ENCODE assay signal across 13 mouse cellular contexts in the genomic region with DNA sequence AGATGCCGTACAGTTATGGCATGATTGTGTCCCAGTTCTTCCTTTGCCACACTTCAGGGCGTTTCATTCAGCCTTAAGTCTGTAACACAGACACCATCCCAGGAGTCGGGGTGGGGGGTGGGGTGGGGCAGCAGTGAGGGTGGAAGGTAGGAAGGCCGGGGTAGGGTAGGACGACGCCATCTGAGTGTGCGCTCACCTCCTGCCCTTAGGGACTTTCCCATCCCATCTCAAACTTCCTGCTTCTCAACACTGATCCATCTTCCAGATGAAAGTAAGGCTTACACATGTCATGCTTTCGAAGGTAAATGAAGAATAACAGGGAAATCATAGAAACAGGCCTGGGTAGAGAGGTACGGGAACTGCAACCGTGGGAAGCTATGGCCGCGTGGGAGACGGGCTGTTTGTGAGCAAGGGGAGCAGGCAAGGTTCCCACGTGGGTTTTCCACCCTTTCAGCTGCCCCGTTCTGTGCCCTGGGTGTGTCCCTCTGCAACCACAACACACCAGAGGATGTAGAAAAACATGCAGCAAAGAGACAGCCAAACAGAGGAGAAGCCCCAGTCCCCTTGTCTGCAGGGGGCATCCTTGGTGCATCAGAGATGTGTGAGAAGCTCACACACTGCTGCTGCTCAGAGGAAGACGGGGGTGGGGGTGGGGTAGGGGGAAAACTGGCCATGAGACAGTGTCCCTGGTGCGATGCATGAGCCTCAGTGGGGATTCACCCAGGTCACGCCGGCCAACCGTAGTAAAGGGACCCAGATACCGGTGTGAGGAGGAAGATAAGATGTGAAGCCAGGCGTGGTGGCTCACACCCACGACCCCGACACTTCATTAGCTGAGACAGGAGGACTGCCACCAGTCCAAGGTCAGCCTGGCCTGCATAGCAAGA. TPM values are rescaled to one million over a fixed set of nuclear protein-coding genes. Genes with fewer than 3 reads are reported as not detected.
DNase-seq lines count a peak whose midpoint lies in the region; ATAC-seq lines count a peak whose summit lies in the region.
"Had no signal": no experiment of that assay in that cellular context is flagged by ENCODE, and none has a peak within 500 bp of the region (broad histone marks: within the 10 kb centered on the region; RNA-seq: fewer than 3 reads in every experiment).

No protein-coding gene starts in this region.

- DNase-seq in cerebellum, adult 9-11 months, result peak; percentile 54
- no peak for DNase-seq in cerebellum, postnatal 36 days
- peak; percentile 62 for DNase-seq in CD4-positive, CD25-positive, alpha-beta regulatory T cell, adult 2 months (ENCODE audit: low read depth, low spot score)
- DNase-seq in forebrain, embryonic 14.5 days (ENCODE audit: low spot score), result no peak
- DNase-seq in right cerebral cortex, postnatal 14 days, result no peak
- no peak for DNase-seq in B cell, adult 2 months
- DNase-seq in embryo, embryonic 11 days, result no peak
- DNase-seq: heart, adult 18-20 months; kidney, postnatal 14 days; thymus, adult 18-20 months had no signal

- H3K9me3 ChIP-seq in forebrain, embryonic 14.5 days (replicated peaks; ENCODE audit: control insufficient read depth, low read length), result no peaks in the 10 kb centered on the region
- no peaks in the 10 kb centered on the region for H3K9me3 ChIP-seq in midbrain, embryonic 13.5 days
- H3K9me3 ChIP-seq: liver, embryonic 15.5 days; neural tube, embryonic 15.5 days had no signal

- H3K4me2 ChIP-seq in forebrain, embryonic 14.5 days (ENCODE audit: low read length), result no peak overlapping the region; the same call in 1 of the 2 replicates
- no peak overlapping the region for H3K4me2 ChIP-seq in midbrain, embryonic 13.5 days (replicated peaks)
- H3K4me2 ChIP-seq: liver, embryonic 15.5 days; neural tube, embryonic 15.5 days had no signal

- 63% methylated on average over 24 of the region's 24 CpGs for WGBS in forebrain, embryonic 14.5 days
- WGBS in midbrain, embryonic 13.5 days, result 72% methylated on average over 24 of the region's 24 CpGs

- no peaks in the 10 kb centered on the region for H3K36me3 ChIP-seq in forebrain, embryonic 14.5 days (ENCODE audit: control insufficient read depth, insufficient read depth, low read length)
- no peaks in the 10 kb centered on the region for H3K36me3 ChIP-seq in midbrain, embryonic 13.5 days
- H3K36me3 ChIP-seq: liver, embryonic 15.5 days; neural tube, embryonic 15.5 days had no signal

- peak overlapping the region; percentile 7; the same call in 1 of the 2 replicates for H3K9ac ChIP-seq in forebrain, embryonic 14.5 days (ENCODE audit: low read length)
- H3K9ac ChIP-seq in midbrain, embryonic 13.5 days (replicated peaks), result peak overlapping the region; percentile 48
- H3K9ac ChIP-seq: liver, embryonic 15.5 days had no signal

- peaks cover 29% of the 10 kb centered on the region for H3K4me1 ChIP-seq in forebrain, embryonic 14.5 days (ENCODE audit: control insufficient read depth, insufficient read depth, low read length)
- H3K4me1 ChIP-seq in midbrain, embryonic 13.5 days (replicated peaks), result peaks cover 52% of the 10 kb centered on the region

- H3K27me3 ChIP-seq in forebrain, embryonic 14.5 days (replicated peaks; ENCODE audit: control insufficient read depth, insufficient read depth, low read length), result no peaks in the 10 kb centered on the region
- H3K27me3 ChIP-seq in midbrain, embryonic 13.5 days, result no peaks in the 10 kb centered on the region
- H3K27me3 ChIP-seq: liver, embryonic 15.5 days; neural tube, embryonic 15.5 days had no signal

- no peak for ATAC-seq in forebrain, embryonic 14.5 days
- no peak for ATAC-seq in midbrain, embryonic 13.5 days

- no peak overlapping the region for H3K4me3 ChIP-seq in forebrain, embryonic 14.5 days (ENCODE audit: low read depth, low read length)
- H3K4me3 ChIP-seq in midbrain, embryonic 13.5 days (replicated peaks), result no peak overlapping the region
- H3K4me3 ChIP-seq: liver, embryonic 15.5 days; neural tube, embryonic 15.5 days had no signal

- peak overlapping the region; percentile 90 for H3K27ac ChIP-seq in forebrain, embryonic 14.5 days (ENCODE audit: low read depth, low read length)
- H3K27ac ChIP-seq in midbrain, embryonic 13.5 days, result peak overlapping the region; percentile 79; the same call in 1 of the 2 replicates
- H3K27ac ChIP-seq: liver, embryonic 15.5 days had no signal

RNA-seq across cellular contexts. Expression of gene Prkcz, which starts 54.6 kb away (rescaled TPM):
- 45.4 and 52.5 TPM in 2 replicates for polyA plus RNA-seq in forebrain, embryonic 14.5 days (2014; fragmentation: Nextera tagmentation; extraction: Ambion mirVana)
- 56.7 and 59.5 TPM in 2 replicates for polyA plus RNA-seq in midbrain, embryonic 13.5 days (2015; fragmentation: Nextera tagmentation; extraction: Ambion mirVana)

RNA-seq across cellular contexts. Expression of gene Faap20, which starts 57.0 kb away (rescaled TPM):
- 81.2 and 87.4 TPM in 2 replicates for polyA plus RNA-seq in forebrain, embryonic 14.5 days (2014; fragmentation: Nextera tagmentation; extraction: Ambion mirVana)
- polyA plus RNA-seq in midbrain, embryonic 13.5 days (2015; fragmentation: Nextera tagmentation; extraction: Ambion mirVana), result 91.2 and 92.7 TPM in 2 replicates

Comparison
In these comparisons a context has a peak if more than half of its experiments do, and no peak if none do; other contexts are left out.
1. DNase-seq: peak in cerebellum, adult 9-11 months (single experiment) and CD4-positive, CD25-positive, alpha-beta regulatory T cell, adult 2 months (single experiment); none in cerebellum, postnatal 36 days (0 of 2), forebrain, embryonic 14.5 days (single experiment), right cerebral cortex, postnatal 14 days (single experiment), B cell, adult 2 months (0 of 2) and embryo, embryonic 11 days (single experiment).